Mouse (Mus musculus): ENCODE results near the gene Il17c. TPM values are rescaled to one million over a fixed set of nuclear protein-coding genes. Genes with fewer than 3 reads are reported as not detected.

Gene Il17c
- total RNA-seq, 1 experiment from 2014 or later = not detected

Other genes starting within 250 kb of the Il17c start
- gene Zfpm1, start 139.9 kb upstream of the Il17c start, total RNA-seq (2017) = 3.8 and 5.0 TPM in 2 replicates
- gene Trhr2, start 61.3 kb upstream of the Il17c start, total RNA-seq (2017) = not detected in 2 replicates
- gene Zc3h18, start 45.4 kb upstream of the Il17c start, total RNA-seq (2017) = 75.5 and 80.3 TPM in 2 replicates
- 285 and 300 TPM in 2 replicates for gene Cyba, start 10.9 kb downstream of the Il17c start, total RNA-seq (2017)
- gene Mvd, start 21.4 kb downstream of the Il17c start, total RNA-seq (2017) = 4.8 TPM in 2 replicates
- gene Snai3, start 38.7 kb downstream of the Il17c start, total RNA-seq (2017) = 0.47 and 1.5 TPM in 2 replicates
- gene Rnf166, start 54.0 kb downstream of the Il17c start, total RNA-seq (2017) = 42.0 and 46.2 TPM in 2 replicates
- gene Ctu2, start 54.1 kb downstream of the Il17c start, total RNA-seq (2017) = 24.1 and 25.2 TPM in 2 replicates
- gene Piezo1, start 129.3 kb downstream of the Il17c start, total RNA-seq (2017) = 22.1 and 24.4 TPM in 2 replicates
- 29.8 and 30.4 TPM in 2 replicates for gene Cdt1, start 146.0 kb downstream of the Il17c start, total RNA-seq (2017)
- gene Aprt, start 154.9 kb downstream of the Il17c start, total RNA-seq (2017) = 26.4 and 42.6 TPM in 2 replicates
- gene Galns, start 189.4 kb downstream of the Il17c start, total RNA-seq (2017) = 11.2 and 17.1 TPM in 2 replicates
- 18.3 and 23.7 TPM in 2 replicates for gene Trappc2l, start 189.6 kb downstream of the Il17c start, total RNA-seq (2017)
- not detected in 2 replicates for gene Pabpn1l, start 200.7 kb downstream of the Il17c start, total RNA-seq (2017)